Mouse (Mus musculus) megakaryocyte, embryonic 14.5 days (primary cell): Measurements from ENCODE around the gene Lad1. TPM values are rescaled to one million over a fixed set of nuclear protein-coding genes. Genes with fewer than 3 reads are reported as not detected.

Experiments
- H3K27me3 ChIP-seq: replicated peaks from 2 replicates; pipeline ENCODE3; 2012; ENCODE audit warnings: inconsistent platforms
- H3K36me3 ChIP-seq: replicated peaks from 2 replicates; pipeline ENCODE3; 2012; ENCODE audit warnings: low read length, inconsistent platforms, mixed read lengths
- H3K4me1 ChIP-seq: 2 replicates; pipeline ENCODE4 v1.6.1; 2012; ENCODE audit warnings: inconsistent platforms
- H3K4me3 ChIP-seq: replicated peaks from 2 replicates; pipeline ENCODE3; 2012; ENCODE audit warnings: moderate library complexity, mild to moderate bottlenecking, inconsistent platforms
- H3K9me3 ChIP-seq: 2 replicates; pipeline ENCODE4 v1.6.1; 2012; ENCODE audit warnings: inconsistent platforms
- FLI1 ChIP-seq: IDR thresholded peaks from 2 replicates; pipeline ENCODE4 v1.6.1; 2012; ENCODE audit warnings: low read length, inconsistent platforms, mixed read lengths
- GATA1 ChIP-seq: IDR thresholded peaks from 3 replicates; pipeline ENCODE4 v1.6.1; 2012; ENCODE audit warnings: mixed read lengths, low read length, inconsistent platforms, borderline replicate concordance
- polyA plus RNA-seq: library from polyadenylated mRNA; stranded (reverse); fragments of >175 nt; gene quantifications from 2 replicates; pipeline ENCODE4 v1.2.3, GENCODE M21; 2012; ENCODE audit warnings: low replicate concordance; ENCODE audit not compliant: insufficient read depth

Gene Lad1
- polyA plus RNA-seq, 1 experiment: 0.07 TPM

GRCm38 (mm10) chr1:135807546-135807945 is 10.9 kb upstream of the Lad1 start:
- no peaks in the 10 kb centered on the region for H3K36me3 ChIP-seq
- H3K27me3 ChIP-seq: peaks cover 79% of the 10 kb centered on the region
- peaks cover 18% of the 10 kb centered on the region for H3K4me1 ChIP-seq
- H3K9me3 ChIP-seq: no peaks in the 10 kb centered on the region
- no peak overlapping the region for H3K4me3 ChIP-seq
- no peak for TF ChIP-seq GATA1
- TF ChIP-seq FLI1: no peak

- Histone ChIP-seq H3K36me3 (no peaks in the 10 kb centered on the region), H3K4me3 (no peak overlapping the region), H3K27me3 (peaks cover 77% of the 10 kb centered on the region), H3K4me1 (peaks cover 18% of the 10 kb centered on the region; the same call in 1 of the 2 replicates), H3K9me3 (no peaks in the 10 kb centered on the region)
- TF ChIP-seq FLI1 (no peak), GATA1 (no peak)
Measured at GRCm38 (mm10) chr1:135810180-135810579, 8.2 kb upstream of the Lad1 start.

GRCm38 (mm10) chr1:135811016-135811646 is 7.3 kb upstream of the Lad1 start:
- TF ChIP-seq FLI1 (no peak), GATA1 (no peak)
- Histone ChIP-seq H3K36me3 (no peaks in the 10 kb centered on the region), H3K4me3 (no peak overlapping the region), H3K4me1 (peaks cover 18% of the 10 kb centered on the region; the same call in 1 of the 2 replicates), H3K27me3 (peaks cover 82% of the 10 kb centered on the region), H3K9me3 (no peaks in the 10 kb centered on the region)

- no peaks in the 10 kb centered on the region for H3K9me3 ChIP-seq
- H3K4me1 ChIP-seq: peaks cover 21% of the 10 kb centered on the region; the same call in 1 of the 2 replicates
- TF ChIP-seq FLI1: no peak
- no peak for TF ChIP-seq GATA1
- peaks cover 90% of the 10 kb centered on the region for H3K27me3 ChIP-seq
- H3K4me3 ChIP-seq: no peak overlapping the region
- H3K36me3 ChIP-seq: no peaks in the 10 kb centered on the region
Measured at GRCm38 (mm10) chr1:135812205-135812604, 6.2 kb upstream of the Lad1 start.

- no peak for TF ChIP-seq FLI1
- TF ChIP-seq GATA1: no peak
- Histone ChIP-seq H3K27me3 (peaks cover 90% of the 10 kb centered on the region), H3K4me1 (peaks cover 21% of the 10 kb centered on the region; the same call in 1 of the 2 replicates), H3K36me3 (no peaks in the 10 kb centered on the region), H3K9me3 (no peaks in the 10 kb centered on the region), H3K4me3 (no peak overlapping the region)
Measured at GRCm38 (mm10) chr1:135812618-135813017, 5.8 kb upstream of the Lad1 start.

- Histone ChIP-seq H3K4me3 (no peak overlapping the region), H3K27me3 (peaks cover 90% of the 10 kb centered on the region), H3K4me1 (peaks cover 21% of the 10 kb centered on the region; the same call in 1 of the 2 replicates), H3K9me3 (no peaks in the 10 kb centered on the region), H3K36me3 (no peaks in the 10 kb centered on the region)
- no peak for TF ChIP-seq FLI1
Measured at GRCm38 (mm10) chr1:135813071-135813470, 5.3 kb upstream of the Lad1 start.

- H3K9me3 ChIP-seq: no peaks in the 10 kb centered on the region
- H3K27me3 ChIP-seq: peaks cover 90% of the 10 kb centered on the region
- TF ChIP-seq GATA1: no peak
- no peak for TF ChIP-seq FLI1
- H3K4me1 ChIP-seq: peaks cover 26% of the 10 kb centered on the region
- no peaks in the 10 kb centered on the region for H3K36me3 ChIP-seq
- H3K4me3 ChIP-seq: no peak overlapping the region
Measured at GRCm38 (mm10) chr1:135813687-135814395, 4.6 kb upstream of the Lad1 start.

GRCm38 (mm10) chr1:135814531-135814930 is 3.9 kb upstream of the Lad1 start:
- no peaks in the 10 kb centered on the region for H3K36me3 ChIP-seq
- H3K9me3 ChIP-seq: no peaks in the 10 kb centered on the region
- H3K4me3 ChIP-seq: no peak overlapping the region
- peaks cover 28% of the 10 kb centered on the region for H3K4me1 ChIP-seq
- no peak for TF ChIP-seq GATA1
- no peak for TF ChIP-seq FLI1
- peaks cover 90% of the 10 kb centered on the region for H3K27me3 ChIP-seq

GRCm38 (mm10) chr1:135817595-135817994 is 803 bp upstream of the Lad1 start:
- Histone ChIP-seq H3K36me3 (no peaks in the 10 kb centered on the region), H3K4me1 (peaks cover 22% of the 10 kb centered on the region), H3K4me3 (no peak overlapping the region), H3K27me3 (peaks cover 97% of the 10 kb centered on the region), H3K9me3 (no peaks in the 10 kb centered on the region)
- no peak for TF ChIP-seq GATA1
- TF ChIP-seq FLI1: no peak

- TF ChIP-seq FLI1: no peak
- no peak for TF ChIP-seq GATA1
- Histone ChIP-seq H3K27me3 (peaks cover 95% of the 10 kb centered on the region), H3K4me3 (no peak overlapping the region), H3K36me3 (no peaks in the 10 kb centered on the region), H3K9me3 (no peaks in the 10 kb centered on the region), H3K4me1 (peaks cover 13% of the 10 kb centered on the region)
Measured at GRCm38 (mm10) chr1:135820071-135820470, 1.7 kb downstream of the Lad1 start.
